Mouse (Mus musculus) MEL (cell line): ENCODE results near the gene Trhr2. TPM values are rescaled to one million over a fixed set of nuclear protein-coding genes. Genes with fewer than 3 reads are reported as not detected.
A peak's percentile ranks its signal among the peaks of the same experiment; 100 is the strongest.

Experiments
- DNase-seq: peaks from one replicate; pipeline ENCODE4 v3.0.0; 2011; ENCODE audit warnings: low read depth, low spot score
- H3K27ac ChIP-seq: 2 replicates; pipeline ENCODE4 v1.5.1; 2012; ENCODE audit warnings: low read depth, mild to moderate bottlenecking, control low read depth, low read length, moderate library complexity; ENCODE audit not compliant: control insufficient read depth
- H3K27me3 ChIP-seq, 2 experiments: fragments of 150-350 bp in 1 of 2; sonication (generic) in 1 of 2; 2 replicates each; pipeline ENCODE4 v1.6.1; 2012; ENCODE audit warnings: low read length in 2 of 2, mild to moderate bottlenecking in 2 of 2, improper control_type of control experiment in 1 of 2, moderate library complexity in 1 of 2; ENCODE audit not compliant: insufficient read depth in 2 of 2, control insufficient read depth in 1 of 2
- H3K36me3 ChIP-seq, 2 experiments: 2 replicates each; pipeline ENCODE4 v1.6.1; 2012 to 2014; ENCODE audit warnings: low read length in 2 of 2, improper control_type of control experiment in 1 of 2, inconsistent platforms in 1 of 2, mild to moderate bottlenecking in 1 of 2; ENCODE audit not compliant: insufficient read depth in 2 of 2, control insufficient read depth in 1 of 2
- H3K4me1 ChIP-seq, 2 experiments: fragments of 150-350 bp in 1 of 2; sonication (generic) in 1 of 2; 2 replicates each; pipeline ENCODE4 v1.6.1; 2012; ENCODE audit warnings: low read length in 2 of 2, improper control_type of control experiment in 1 of 2, mild to moderate bottlenecking in 1 of 2; ENCODE audit not compliant: insufficient read depth in 2 of 2, control insufficient read depth in 1 of 2
- H3K4me3 ChIP-seq, 2 experiments: fragments of 150-350 bp in 1 of 2; sonication (generic) in 1 of 2; 2 replicates each; pipeline ENCODE4 v1.5.1; 2012; ENCODE audit warnings: low read depth in 2 of 2, low read length in 2 of 2, mild to moderate bottlenecking in 2 of 2, moderate library complexity in 2 of 2, control low read depth in 1 of 2, improper control_type of control experiment in 1 of 2; ENCODE audit not compliant: control insufficient read depth in 1 of 2, insufficient read depth in 1 of 2
- H3K79me2 ChIP-seq: 2 replicates; pipeline ENCODE4 v1.6.1; 2012; ENCODE audit warnings: mild to moderate bottlenecking, low read length, moderate library complexity; ENCODE audit not compliant: control insufficient read depth, poor library complexity, insufficient read depth
- H3K9ac ChIP-seq: 2 replicates; pipeline ENCODE4 v1.6.1; 2012; ENCODE audit warnings: low read depth, mild to moderate bottlenecking, control low read depth, low read length, moderate library complexity; ENCODE audit not compliant: control insufficient read depth, poor library complexity, severe bottlenecking
- H3K9me3 ChIP-seq: fragments of 150-350 bp; sonication (generic); replicated peaks from 2 replicates; pipeline ENCODE4 v1.6.1; 2012; ENCODE audit warnings: mild to moderate bottlenecking, low read length, improper control_type of control experiment, moderate library complexity; ENCODE audit not compliant: insufficient read depth
- CHD1 ChIP-seq: IDR thresholded peaks from 2 replicates; pipeline ENCODE4 v1.6.1; 2012; ENCODE audit warnings: low read depth, mild to moderate bottlenecking, inconsistent platforms, low read length, improper control_type of control experiment
- CTCF ChIP-seq, 3 experiments: IDR thresholded peaks in 2 of 3; conservative IDR thresholded peaks in 1 of 3; 2 replicates each; pipeline ENCODE4 v1.5.1; 2011 to 2012; ENCODE audit warnings: low read length in 3 of 3, low read depth in 2 of 3, mild to moderate bottlenecking in 2 of 3, improper control_type of control experiment in 1 of 3, inconsistent platforms in 1 of 3, mixed read lengths in 1 of 3, moderate library complexity in 1 of 3; ENCODE audit not compliant: control insufficient read depth in 1 of 3, insufficient read depth in 1 of 3, poor library complexity in 1 of 3, severe bottlenecking in 1 of 3
- E2F4 ChIP-seq: IDR thresholded peaks from 2 replicates; pipeline ENCODE4 v1.6.1; 2011; ENCODE audit warnings: low read depth, low read length, improper control_type of control experiment, borderline replicate concordance
- ELF1 ChIP-seq: IDR thresholded peaks from 2 replicates; pipeline ENCODE4 v1.6.1; 2014; ENCODE audit warnings: low read depth, mild to moderate bottlenecking, inconsistent platforms, low read length, improper control_type of control experiment, moderate library complexity
- EP300 ChIP-seq, 2 experiments: IDR thresholded peaks; 2 replicates each; pipeline ENCODE4 v1.6.1; 2011; ENCODE audit warnings: improper control_type of control experiment in 2 of 2, low read length in 2 of 2, low read depth in 1 of 2, mild to moderate bottlenecking in 1 of 2
- GATA1 ChIP-seq: IDR thresholded peaks from 2 replicates; pipeline ENCODE4 v1.6.1; 2011; ENCODE audit warnings: low read depth, low read length, improper control_type of control experiment
- HCFC1 ChIP-seq: IDR thresholded peaks from 2 replicates; pipeline ENCODE4 v1.6.1; 2012; ENCODE audit warnings: low read depth, mild to moderate bottlenecking, inconsistent platforms, low read length, improper control_type of control experiment, moderate library complexity
- KAT2A ChIP-seq: conservative IDR thresholded peaks from 2 replicates; pipeline ENCODE4 v1.6.1; 2012; ENCODE audit warnings: low read depth, low read length, improper control_type of control experiment, inconsistent platforms
- MAFK ChIP-seq: IDR thresholded peaks from 2 replicates; pipeline ENCODE4 v1.6.1; 2011; ENCODE audit warnings: low read depth, mild to moderate bottlenecking, low read length, improper control_type of control experiment, borderline replicate concordance
- MAZ ChIP-seq: IDR thresholded peaks from 2 replicates; pipeline ENCODE4 v1.6.1; 2012; ENCODE audit warnings: low read depth, mild to moderate bottlenecking, inconsistent platforms, low read length, improper control_type of control experiment
- MEF2A ChIP-seq: IDR thresholded peaks from 2 replicates; pipeline ENCODE4 v1.6.1; 2014; ENCODE audit warnings: low read depth, mild to moderate bottlenecking, inconsistent platforms, low read length, improper control_type of control experiment; ENCODE audit not compliant: poor library complexity, insufficient replicate concordance, severe bottlenecking; ENCODE audit errors: extremely low read depth
- MXI1 ChIP-seq: IDR thresholded peaks from 2 replicates; pipeline ENCODE4 v1.6.1; 2011; ENCODE audit warnings: mild to moderate bottlenecking, low read depth, low read length, improper control_type of control experiment
- MYB ChIP-seq: IDR thresholded peaks from 2 replicates; pipeline ENCODE4 v1.6.1; 2011; ENCODE audit warnings: mild to moderate bottlenecking, low read depth, low read length, improper control_type of control experiment
- MYC ChIP-seq: IDR thresholded peaks from 2 replicates; pipeline ENCODE4 v1.6.1; 2011; ENCODE audit warnings: low read depth, mild to moderate bottlenecking, low read length, improper control_type of control experiment, moderate library complexity
- NELFE ChIP-seq: IDR thresholded peaks from 2 replicates; pipeline ENCODE4 v1.6.1; 2011; ENCODE audit warnings: low read depth, low read length, improper control_type of control experiment
- POLR2A ChIP-seq, 2 experiments: IDR thresholded peaks; 2 replicates each; pipeline ENCODE4 v1.6.1; 2011 to 2012; ENCODE audit warnings: low read length in 2 of 2, mild to moderate bottlenecking in 2 of 2, control low read depth in 1 of 2, improper control_type of control experiment in 1 of 2, low read depth in 1 of 2, moderate library complexity in 1 of 2; ENCODE audit not compliant: control insufficient read depth in 1 of 2, insufficient read depth in 1 of 2, poor library complexity in 1 of 2
- POLR2AphosphoS2 ChIP-seq: IDR thresholded peaks from 2 replicates; pipeline ENCODE4 v1.6.1; 2011; ENCODE audit warnings: low read length, improper control_type of control experiment
- SIN3A ChIP-seq: IDR thresholded peaks from 2 replicates; pipeline ENCODE4 v1.6.1; 2012; ENCODE audit warnings: low read length, improper control_type of control experiment, inconsistent platforms
- TBP ChIP-seq: IDR thresholded peaks from 2 replicates; pipeline ENCODE4 v1.8.0; 2011; ENCODE audit warnings: low read depth, low read length, improper control_type of control experiment
- UBTF ChIP-seq: IDR thresholded peaks from 2 replicates; pipeline ENCODE4 v1.6.1; 2012; ENCODE audit warnings: low read depth, mild to moderate bottlenecking, inconsistent platforms, low read length, improper control_type of control experiment, moderate library complexity, borderline replicate concordance; ENCODE audit not compliant: insufficient read depth
- USF1 ChIP-seq: IDR thresholded peaks from 2 replicates; pipeline ENCODE4 v1.6.1; 2014; ENCODE audit warnings: low read depth, mild to moderate bottlenecking, inconsistent platforms, low read length, improper control_type of control experiment, moderate library complexity
- USF2 ChIP-seq, 2 experiments: IDR thresholded peaks; 2 replicates each; pipeline ENCODE4 v1.6.1; 2011 to 2012; ENCODE audit warnings: improper control_type of control experiment in 2 of 2, low read length in 2 of 2, borderline replicate concordance in 1 of 2, inconsistent platforms in 1 of 2, low read depth in 1 of 2, mild to moderate bottlenecking in 1 of 2; ENCODE audit not compliant: insufficient read depth in 1 of 2
- ZC3H11A ChIP-seq: IDR thresholded peaks from 2 replicates; pipeline ENCODE4 v1.6.1; 2012; ENCODE audit warnings: low read depth, mild to moderate bottlenecking, inconsistent platforms, low read length, improper control_type of control experiment
- ZKSCAN1 ChIP-seq: IDR thresholded peaks from 2 replicates; pipeline ENCODE4 v1.6.1; 2012; ENCODE audit warnings: low read depth, mild to moderate bottlenecking, inconsistent platforms, low read length, improper control_type of control experiment, moderate library complexity
- polyA plus RNA-seq, 2 experiments: library from polyadenylated mRNA; stranded (reverse) in 1 of 2; unstranded in 1 of 2; fragments of >175 nt in 1 of 2; fragments of >200 nt in 1 of 2; gene quantifications; 2 replicates each; pipeline versions ENCODE4 v1.2.1 to v1.2.4; 2012; ENCODE audit warnings: low replicate concordance in 2 of 2, low read depth in 1 of 2; ENCODE audit not compliant: insufficient read length in 2 of 2, insufficient read depth in 1 of 2, missing spikeins in 1 of 2
- total RNA-seq: library from RNA; depleted of rRNA; stranded (reverse); fragments of 300-350 nt; gene quantifications from 2 replicates; pipeline ENCODE4 v1.2.3, GENCODE M21; 2012

Trhr2 gene
- total and polyA plus RNA-seq, 3 experiments = 0.07 to 0.12 TPM; not detected in 1

- H3K4me3 ChIP-seq = no peak overlapping the region
- no peak for TF ChIP-seq MEF2A
- no peak for TF ChIP-seq MYB
- TF ChIP-seq GATA1 = no peak
- TF ChIP-seq USF2 (IDR thresholded peaks at IDR 0.05; ENCODE audit: borderline replicate concordance in 1 of 2, insufficient read depth in 1 of 2, low read depth in 1 of 2, low read length in 2 of 2) = no peak
- TF ChIP-seq ZC3H11A = no peak
- no peak for TF ChIP-seq NELFE
- TF ChIP-seq ZKSCAN1 = no peak
- no peaks in the 10 kb centered on the region for H3K9me3 ChIP-seq
- peaks cover 34 to 77% of the 10 kb centered on the region in 2 experiments for H3K4me1 ChIP-seq
- H3K36me3 ChIP-seq = peaks cover 28 to 72% of the 10 kb centered on the region in 2 experiments
- DNase-seq = no peak
- no peaks in the 10 kb centered on the region for H3K27me3 ChIP-seq
- H3K27ac ChIP-seq = peak overlapping the region; percentile 87
- H3K9ac ChIP-seq = peak overlapping the region; percentile 7
- peaks cover 10% of the 10 kb centered on the region for H3K79me2 ChIP-seq
These were observed 48.0 kb downstream of the Trhr2 start for GRCm38 (mm10) chr8:122312553-122312952.

- no peak overlapping the region for H3K9ac ChIP-seq
- H3K27ac ChIP-seq = peak overlapping the region; percentile 87
- no peaks in the 10 kb centered on the region for H3K9me3 ChIP-seq
- DNase-seq = no peak
- no peaks in the 10 kb centered on the region for H3K27me3 ChIP-seq
- TF ChIP-seq ZKSCAN1 (no peak), POLR2AphosphoS2 (no peak), TBP (no peak), MXI1 (no peak), KAT2A (no peak), USF1 (no peak), ELF1 (no peak), E2F4 (no peak), GATA1 (no peak), CTCF (IDR thresholded peaks at IDR 0.05 in 2 of 3, conservative IDR thresholded peaks at IDR 0.05 in 1 of 3; ENCODE audit: control insufficient read depth in 1 of 3, insufficient read depth in 1 of 3, low read depth in 2 of 3, low read length in 3 of 3, poor library complexity in 1 of 3, severe bottlenecking in 1 of 3) (no peak)
- H3K79me2 ChIP-seq = peaks cover 10% of the 10 kb centered on the region
- H3K36me3 ChIP-seq = peaks cover 32 to 77% of the 10 kb centered on the region in 2 experiments
- H3K4me3 ChIP-seq = no peak overlapping the region
- peaks cover 40 to 78% of the 10 kb centered on the region in 2 experiments for H3K4me1 ChIP-seq
These were observed 49.4 kb downstream of the Trhr2 start for GRCm38 (mm10) chr8:122311115-122311514.

- peak overlapping the region; percentile 57 for H3K9ac ChIP-seq
- H3K27me3 ChIP-seq = no peaks in the 10 kb centered on the region
- H3K9me3 ChIP-seq = no peaks in the 10 kb centered on the region
- H3K36me3 ChIP-seq = peaks cover 27 to 69% of the 10 kb centered on the region in 2 experiments
- peaks cover 34 to 72% of the 10 kb centered on the region in 2 experiments for H3K4me1 ChIP-seq
- H3K79me2 ChIP-seq = peaks cover 11% of the 10 kb centered on the region; the same call in 1 of the 2 replicates
- no peak overlapping the region for H3K4me3 ChIP-seq
- DNase-seq = peak; percentile 87
- peak overlapping the region; percentile 93 for H3K27ac ChIP-seq
- peak; percentile 94; the same call in 1 of the 2 replicates for TF ChIP-seq UBTF
- peak; percentile 97 for TF ChIP-seq SIN3A
- no peak for TF ChIP-seq KAT2A
- peak; percentile 70 for TF ChIP-seq POLR2AphosphoS2
- TF ChIP-seq CHD1 = no peak; the same call in 1 of the 2 replicates
- TF ChIP-seq HCFC1 = peak; percentile 26; the same call in 1 of the 2 replicates
- peak; percentile 100 for TF ChIP-seq EP300 (IDR thresholded peaks at IDR 0.05; ENCODE audit: low read depth in 1 of 2, low read length in 2 of 2)
- TF ChIP-seq ELF1 = 0 out of 2 replicates have a peak, but pooled peaks have one; percentile 35
- peak; percentile 85; the same call in 1 of the 2 replicates for TF ChIP-seq MAFK
- no peak for TF ChIP-seq CTCF (IDR thresholded peaks at IDR 0.05 in 2 of 3, conservative IDR thresholded peaks at IDR 0.05 in 1 of 3; ENCODE audit: control insufficient read depth in 1 of 3, insufficient read depth in 1 of 3, low read depth in 2 of 3, low read length in 3 of 3, poor library complexity in 1 of 3, severe bottlenecking in 1 of 3)
- peak; percentile 97 for TF ChIP-seq MYB
- TF ChIP-seq MEF2A = peak; percentile 84
- TF ChIP-seq MYC = no peak
- TF ChIP-seq POLR2A (IDR thresholded peaks at IDR 0.05; ENCODE audit: control insufficient read depth in 1 of 2, insufficient read depth in 1 of 2, low read depth in 1 of 2, low read length in 2 of 2, poor library complexity in 1 of 2) = peak in 1 of 2 experiments; percentile 28; a peak in 1 of 4 replicates
- TF ChIP-seq MAZ = peak; percentile 95
These were observed 51.3 kb downstream of the Trhr2 start for GRCm38 (mm10) chr8:122309272-122309671.
